Mouse (Mus musculus) ovary, postnatal 14 days (tissue): ENCODE measurements around the gene Tgfbr2.

ENCODE experiments used
- DNase-seq: peaks from one replicate; pipeline ENCODE4 v3.0.0; 2022; ENCODE audit warnings: low spot score

Gene Tgfbr2

GRCm38 (mm10) chr9:116174481-116175461 lies at the start of gene Tgfbr2:
TSS of gene Tgfbr2 (minus strand) at chr9:116175360.
- peak; percentile 75 for DNase-seq

- DNase-seq: no peak
These were observed 48.2 kb upstream of the Tgfbr2 start for GRCm38 (mm10) chr9:116223368-116223767.

- DNase-seq: no peak
These were observed 47.5 kb upstream of the Tgfbr2 start for GRCm38 (mm10) chr9:116222643-116223042.

GRCm38 (mm10) chr9:116222000-116222399 lies 46.8 kb upstream of the Tgfbr2 start:
- no peak for DNase-seq

GRCm38 (mm10) chr9:116221565-116221964 lies 46.4 kb upstream of the Tgfbr2 start:
- DNase-seq: no peak

GRCm38 (mm10) chr9:116220616-116221015 lies 45.5 kb upstream of the Tgfbr2 start:
- no peak for DNase-seq

GRCm38 (mm10) chr9:116220159-116220515 lies 45.0 kb upstream of the Tgfbr2 start:
- DNase-seq: no peak

GRCm38 (mm10) chr9:116219234-116220158 lies 44.3 kb upstream of the Tgfbr2 start:
- no peak for DNase-seq

- no peak for DNase-seq
These were observed 43.6 kb upstream of the Tgfbr2 start for GRCm38 (mm10) chr9:116218780-116219179.

- DNase-seq: no peak
These were observed 41.9 kb upstream of the Tgfbr2 start for GRCm38 (mm10) chr9:116217099-116217498.

GRCm38 (mm10) chr9:116216677-116217076 lies 41.5 kb upstream of the Tgfbr2 start:
- no peak for DNase-seq

GRCm38 (mm10) chr9:116214296-116214695 lies 39.1 kb upstream of the Tgfbr2 start:
- DNase-seq: no peak

GRCm38 (mm10) chr9:116212915-116213619 lies 37.9 kb upstream of the Tgfbr2 start:
- no peak for DNase-seq

GRCm38 (mm10) chr9:116212069-116212468 lies 36.9 kb upstream of the Tgfbr2 start:
- no peak for DNase-seq

GRCm38 (mm10) chr9:116208169-116208904 lies 33.2 kb upstream of the Tgfbr2 start:
- no peak for DNase-seq

- no peak for DNase-seq
These were observed 31.7 kb upstream of the Tgfbr2 start for GRCm38 (mm10) chr9:116206901-116207300.

GRCm38 (mm10) chr9:116203675-116204074 lies 28.5 kb upstream of the Tgfbr2 start:
- DNase-seq: no peak

GRCm38 (mm10) chr9:116199127-116199526 lies 24.0 kb upstream of the Tgfbr2 start:
- no peak for DNase-seq

- no peak for DNase-seq
These were observed 23.3 kb upstream of the Tgfbr2 start for GRCm38 (mm10) chr9:116198488-116198887.

GRCm38 (mm10) chr9:116197491-116198170 lies 22.5 kb upstream of the Tgfbr2 start:
- DNase-seq: no peak
